Mouse (Mus musculus): Measurements from ENCODE around the gene Qars. TPM values are rescaled to one million over a fixed set of nuclear protein-coding genes. Genes with fewer than 3 reads are reported as not detected.
A peak's percentile ranks its signal among the peaks of the same experiment; 100 is the strongest.

The Qars gene
- total RNA-seq, 2 experiments from 2014 or later = 212 to 220 TPM

DNA sequence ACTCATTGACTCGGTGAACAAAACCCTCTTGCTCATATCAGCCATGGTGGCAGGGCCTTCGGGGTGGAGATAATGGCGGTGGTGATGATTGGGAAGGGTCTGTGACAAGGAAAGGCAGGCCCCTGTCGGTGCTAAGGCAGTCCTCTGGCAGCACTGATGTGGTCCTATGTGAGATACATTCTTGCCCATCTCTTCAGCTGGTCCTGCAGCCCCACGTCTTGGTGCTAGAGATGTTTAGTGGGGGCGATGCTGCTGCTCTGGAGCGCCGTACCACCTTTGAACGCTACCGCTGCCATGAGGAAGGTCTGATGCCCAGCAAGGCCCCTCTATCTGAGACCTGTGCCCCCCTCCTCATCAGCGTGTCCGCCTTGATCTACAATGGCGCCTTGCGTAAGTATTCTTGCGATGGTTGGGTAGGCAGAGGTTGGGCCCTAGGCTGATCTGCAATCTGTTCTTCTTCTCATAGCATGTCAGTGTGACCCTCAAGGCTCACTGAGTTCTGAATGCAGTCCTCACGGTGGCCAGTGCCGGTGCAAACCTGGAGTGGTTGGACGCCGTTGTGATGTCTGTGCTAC, 22.1 kb upstream of the Qars start:
- no peak for DNase-seq (ENCODE audit: low spot score in 2 of 2)

DNA sequence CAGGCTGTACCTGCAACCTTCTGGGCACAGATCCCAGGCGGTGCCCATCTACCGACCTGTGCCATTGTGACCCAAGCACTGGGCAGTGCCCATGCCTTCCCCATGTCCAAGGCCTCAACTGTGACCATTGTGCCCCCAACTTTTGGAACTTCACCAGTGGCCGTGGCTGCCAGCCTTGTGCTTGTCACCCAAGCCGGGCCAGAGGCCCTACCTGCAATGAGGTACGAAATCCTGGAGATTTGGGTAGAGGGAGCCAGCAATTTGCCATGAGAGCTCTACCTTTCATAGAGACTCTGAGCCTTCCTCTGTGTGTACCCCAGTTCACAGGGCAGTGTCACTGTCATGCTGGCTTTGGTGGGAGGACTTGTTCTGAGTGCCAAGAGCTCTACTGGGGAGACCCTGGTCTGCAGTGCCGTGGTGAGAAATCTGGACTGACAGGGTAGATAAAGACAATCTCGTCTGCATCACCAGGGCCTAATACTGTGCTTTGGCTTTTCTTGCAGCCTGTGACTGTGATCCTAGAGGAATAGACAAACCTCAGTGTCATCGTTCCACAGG, 20.5 kb upstream of the Qars start:
- DNase-seq (ENCODE audit: low spot score in 2 of 2) = no peak

DNA sequence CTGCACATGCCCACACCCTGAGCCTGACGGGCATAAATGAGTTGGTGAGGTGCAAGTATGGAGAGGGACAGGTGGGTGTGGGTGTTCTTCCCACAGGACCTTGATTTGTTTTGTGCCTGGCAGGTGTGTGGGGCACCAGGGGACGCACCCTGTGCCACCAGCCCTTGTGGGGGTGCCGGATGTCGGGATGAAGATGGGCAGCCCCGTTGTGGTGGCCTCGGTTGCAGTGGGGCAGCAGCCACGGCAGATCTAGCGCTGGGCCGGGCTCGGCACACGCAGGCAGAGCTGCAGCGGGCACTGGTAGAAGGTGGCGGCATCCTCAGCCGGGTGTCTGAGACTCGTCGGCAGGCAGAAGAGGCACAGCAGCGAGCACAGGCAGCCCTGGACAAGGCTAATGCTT, 19.1 kb upstream of the Qars start:
- no peak for DNase-seq (ENCODE audit: low spot score in 2 of 2)

DNA sequence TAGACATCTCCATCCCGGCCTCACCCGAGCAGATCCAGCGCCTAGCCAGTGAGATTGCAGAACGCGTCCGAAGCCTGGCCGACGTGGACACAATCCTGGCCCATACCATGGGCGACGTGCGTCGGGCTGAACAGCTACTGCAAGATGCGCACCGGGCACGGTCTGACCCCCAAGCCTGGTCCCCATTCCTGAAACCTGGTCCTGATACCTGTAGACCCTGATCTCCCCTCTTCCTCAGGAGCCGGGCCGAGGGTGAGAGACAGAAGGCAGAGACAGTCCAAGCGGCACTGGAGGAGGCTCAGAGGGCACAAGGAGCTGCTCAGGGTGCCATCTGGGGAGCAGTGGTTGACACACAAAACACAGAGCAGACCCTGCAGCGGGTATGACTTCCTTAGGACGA, 18.3 kb upstream of the Qars start:
- no peak for DNase-seq (ENCODE audit: low spot score in 2 of 2)

DNA sequence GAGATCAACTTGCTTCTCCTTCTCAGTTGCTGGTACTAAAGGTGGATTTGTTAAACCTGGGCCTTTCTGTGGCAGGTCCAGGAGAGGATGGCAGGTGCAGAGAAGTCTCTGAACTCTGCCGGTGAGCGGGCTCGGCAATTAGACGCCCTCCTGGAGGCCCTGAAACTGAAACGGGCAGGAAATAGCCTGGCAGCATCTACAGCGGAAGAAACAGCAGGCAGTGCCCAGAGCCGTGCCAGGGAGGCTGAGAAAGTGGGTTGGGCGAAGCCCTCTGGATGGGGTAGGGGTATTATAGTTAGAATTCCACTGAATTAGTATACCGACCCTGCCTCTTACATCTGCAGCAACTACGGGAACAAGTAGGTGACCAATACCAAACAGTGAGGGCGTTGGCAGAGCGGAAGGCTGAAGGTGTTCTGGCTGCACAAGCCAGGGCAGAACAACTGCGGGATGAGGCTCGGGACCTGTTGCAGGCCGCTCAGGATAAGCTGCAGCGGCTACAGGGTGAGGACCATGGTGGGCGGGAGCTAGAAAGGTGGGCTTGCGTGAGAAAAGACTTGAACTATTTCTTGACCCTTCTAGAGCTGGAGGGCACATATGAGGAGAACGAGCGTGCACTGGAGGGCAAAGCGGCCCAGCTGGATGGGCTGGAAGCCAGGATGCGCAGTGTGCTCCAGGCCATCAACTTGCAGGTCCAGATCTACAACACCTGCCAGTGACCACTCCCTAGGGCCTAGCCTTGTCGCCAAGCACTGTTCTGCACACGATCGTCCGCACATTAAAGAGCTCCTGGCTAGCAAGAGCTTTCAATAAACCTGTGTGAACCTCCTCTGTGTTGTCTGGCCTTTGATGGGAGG, 17.6 kb upstream of the Qars start:
- DNase-seq (ENCODE audit: low spot score in 2 of 2) = no peak

DNA sequence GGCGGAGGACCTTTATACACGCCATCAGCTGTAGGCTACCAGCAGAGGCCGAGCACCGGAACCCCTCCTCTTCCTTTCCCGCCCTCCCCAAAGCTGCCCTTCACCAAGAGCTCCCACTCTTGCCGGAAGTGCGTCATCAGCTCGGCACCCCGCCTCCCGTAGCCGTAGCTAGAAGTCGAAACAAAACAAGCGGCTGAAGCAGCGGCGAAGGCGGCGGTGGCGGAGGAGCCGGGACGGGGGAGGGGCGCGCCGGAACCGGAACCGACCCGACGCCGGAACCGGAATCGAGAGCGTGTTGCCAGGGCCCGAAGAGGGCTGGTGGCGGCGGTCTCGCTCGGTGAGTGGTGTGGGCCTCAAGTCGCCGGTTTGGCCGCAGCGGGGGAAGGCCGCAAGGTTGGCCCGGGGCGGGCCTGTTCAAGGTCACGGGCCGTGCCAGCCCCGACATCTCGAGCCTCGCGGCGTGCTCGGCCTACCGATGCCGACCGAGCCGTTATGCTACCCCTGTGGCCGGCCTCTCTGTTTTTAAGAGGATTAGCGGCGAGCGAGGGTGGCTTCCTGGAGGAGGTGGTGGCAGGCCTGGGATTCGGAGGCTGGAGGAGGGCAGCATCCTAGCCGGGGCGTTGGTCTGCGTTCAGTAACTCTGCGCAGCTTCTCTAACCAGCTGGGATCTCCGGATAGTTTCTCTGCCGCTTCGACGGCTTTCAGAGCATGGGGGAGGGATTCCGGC, 16.8 kb upstream of the Qars start, which contains the start of gene Usp19:
TSS of gene Usp19 (plus strand) at position 44 of the 727 bp plus-strand sequence.
- DNase-seq (ENCODE audit: low spot score in 2 of 2) = peak; percentile 82 to 87

DNA sequence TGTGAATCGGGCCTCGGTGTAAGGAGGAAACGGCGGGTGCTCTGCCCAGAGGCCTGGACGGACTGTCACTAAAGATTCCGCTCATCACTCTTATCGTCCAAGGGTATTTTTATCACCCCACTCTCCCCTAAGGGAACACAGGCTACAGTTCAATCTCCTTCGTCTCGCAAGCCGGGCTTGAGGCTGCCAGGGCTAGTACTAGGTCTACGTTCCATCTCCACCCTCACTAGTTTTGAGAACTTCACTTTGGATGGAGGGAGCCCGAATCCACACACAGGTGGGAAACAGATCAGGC, 16.3 kb upstream of the Qars start:
- DNase-seq (ENCODE audit: low spot score in 2 of 2) = no peak

DNA sequence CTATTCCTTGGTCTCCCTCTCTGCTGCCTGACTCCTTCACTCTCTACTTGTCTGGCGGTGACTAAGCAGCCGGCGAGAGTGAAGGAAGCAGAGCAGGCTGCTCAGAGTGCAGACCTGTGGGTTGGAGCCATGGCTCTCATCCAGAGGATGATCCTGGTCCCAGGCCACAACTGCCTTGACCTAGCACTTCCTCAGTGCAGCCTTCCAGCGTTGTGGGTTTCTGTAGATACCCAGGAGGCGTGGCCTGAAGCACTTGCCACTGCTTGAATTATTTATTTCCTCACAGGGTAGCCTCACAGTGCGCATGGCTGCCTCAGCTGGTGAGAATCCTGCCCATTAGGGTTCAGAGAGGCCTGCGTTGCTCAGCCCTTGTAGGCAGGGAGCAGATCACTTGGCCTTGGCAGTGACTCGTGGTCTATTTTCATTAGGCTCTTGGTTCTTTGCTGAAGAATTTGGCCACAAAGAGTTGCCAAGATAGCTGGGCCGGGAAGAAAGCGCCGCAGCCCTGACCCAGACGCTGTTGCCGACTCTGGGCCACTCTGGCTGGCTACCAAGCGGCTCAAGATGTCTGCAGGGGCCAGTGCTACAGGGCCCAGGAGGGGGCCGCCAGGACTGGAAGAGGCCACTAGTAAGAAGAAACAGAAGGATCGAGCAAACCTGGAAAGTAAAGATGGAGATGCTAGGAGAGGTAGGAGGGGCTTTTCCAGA, 15.3 kb upstream of the Qars start:
- DNase-seq (ENCODE audit: low spot score in 2 of 2) = peak in 1 of 2 experiments; percentile 50

DNA sequence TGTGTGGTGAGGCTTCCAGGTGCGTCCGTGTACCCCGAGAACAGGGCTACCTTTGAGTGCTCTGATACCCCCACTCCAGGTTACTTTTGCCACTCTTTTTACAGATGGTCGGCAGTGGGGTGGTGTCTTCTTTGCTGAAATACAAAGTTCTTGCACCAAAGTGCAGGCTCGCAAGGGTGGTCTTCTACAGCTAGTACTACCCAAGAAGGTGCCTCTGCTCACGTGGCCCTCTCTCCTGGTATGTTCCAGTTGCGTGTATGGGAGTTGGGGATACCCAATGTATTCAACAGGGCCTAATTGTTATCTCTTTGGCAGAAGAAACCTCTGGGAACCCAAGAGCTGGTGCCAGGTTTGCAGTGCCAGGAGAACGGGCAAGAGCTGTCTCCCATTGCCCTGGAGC, 14.3 kb upstream of the Qars start:
- no peak for DNase-seq (ENCODE audit: low spot score in 2 of 2)

DNA sequence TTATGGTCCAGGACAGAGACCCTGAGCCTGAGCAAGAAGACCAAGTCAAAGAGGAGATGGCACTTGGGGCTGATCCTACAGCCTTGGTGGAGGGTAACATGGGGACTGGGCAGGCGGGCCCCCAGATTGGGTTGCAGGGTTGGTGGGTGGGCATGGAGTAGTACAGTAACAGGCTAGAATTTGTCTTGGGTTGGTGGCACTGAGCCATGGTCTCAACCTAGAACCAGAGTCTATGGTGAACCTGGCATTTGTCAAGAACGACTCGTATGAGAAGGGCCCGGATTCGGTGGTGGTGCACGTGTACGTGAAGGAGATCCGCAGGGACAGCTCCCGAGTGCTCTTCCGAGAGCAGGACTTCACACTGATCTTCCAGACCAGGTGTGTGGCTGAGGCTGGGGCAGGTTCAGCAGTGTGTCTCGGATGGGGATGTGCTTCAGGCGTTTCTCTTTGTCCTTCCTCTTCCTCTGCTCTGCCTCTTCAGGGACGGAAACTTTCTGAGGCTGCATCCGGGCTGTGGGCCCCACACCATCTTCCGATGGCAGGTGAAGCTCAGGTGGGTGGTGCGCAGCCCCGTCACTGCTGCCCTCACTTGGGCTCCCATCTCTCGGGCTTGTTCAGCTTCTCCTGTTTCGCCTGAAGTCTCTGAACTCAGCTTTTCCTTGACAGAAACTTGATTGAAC, 13.2 kb upstream of the Qars start:
- DNase-seq (ENCODE audit: low spot score in 2 of 2) = no peak

DNA sequence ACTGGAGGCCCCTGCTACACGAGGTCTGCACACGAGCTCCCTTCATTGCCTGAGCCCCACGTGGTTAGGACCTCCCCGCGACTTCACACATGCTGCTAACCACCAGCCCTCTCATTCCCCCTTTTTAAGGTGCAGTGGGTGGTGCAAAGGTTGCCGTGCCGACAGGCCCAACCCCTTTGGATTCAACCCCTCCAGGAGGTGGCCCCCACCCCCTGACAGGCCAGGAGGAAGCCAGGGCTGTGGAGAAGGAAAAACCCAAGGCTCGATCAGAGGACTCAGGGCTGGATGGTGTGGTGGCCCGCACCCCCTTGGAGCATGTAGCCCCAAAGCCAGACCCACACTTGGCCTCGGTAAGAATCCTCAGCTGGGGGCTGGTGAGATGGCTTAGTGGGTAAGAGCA, 12.6 kb upstream of the Qars start:
- no peak for DNase-seq (ENCODE audit: low spot score in 2 of 2)

DNA sequence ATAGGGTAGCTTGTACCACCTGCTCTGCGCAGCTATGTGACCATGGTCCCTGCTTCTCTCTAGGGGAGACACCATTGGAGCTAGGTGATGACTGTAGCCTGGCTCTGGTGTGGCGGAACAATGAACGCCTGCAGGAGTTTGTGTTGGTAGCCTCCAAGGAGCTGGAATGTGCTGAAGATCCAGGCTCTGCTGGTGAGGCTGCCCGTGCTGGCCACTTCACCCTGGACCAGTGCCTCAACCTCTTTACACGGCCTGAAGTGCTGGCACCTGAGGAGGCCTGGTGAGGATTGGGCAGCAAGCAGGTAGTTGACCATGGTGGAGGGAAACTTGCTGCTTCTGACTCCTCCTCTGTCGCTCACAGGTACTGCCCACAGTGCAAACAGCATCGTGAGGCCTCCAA, 8.3 kb upstream of the Qars start:
- DNase-seq (ENCODE audit: low spot score in 2 of 2) = no peak

DNA sequence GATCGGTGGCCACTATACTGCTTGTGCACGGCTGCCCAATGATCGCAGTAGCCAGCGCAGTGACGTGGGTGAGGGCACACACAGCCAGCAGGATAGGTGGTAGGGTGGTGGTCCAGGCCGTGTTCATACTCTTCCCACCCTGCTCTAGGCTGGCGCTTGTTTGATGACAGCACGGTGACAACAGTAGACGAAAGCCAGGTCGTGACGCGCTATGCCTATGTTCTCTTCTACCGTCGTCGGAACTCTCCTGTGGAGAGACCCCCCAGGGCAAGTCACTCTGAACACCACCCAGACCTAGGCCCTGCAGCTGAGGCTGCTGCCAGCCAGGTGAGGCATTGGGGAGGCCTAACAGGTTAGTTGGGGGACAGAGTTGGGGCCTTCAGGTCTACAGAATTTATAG, 7.6 kb upstream of the Qars start:
- DNase-seq (ENCODE audit: low spot score in 2 of 2) = no peak

DNA sequence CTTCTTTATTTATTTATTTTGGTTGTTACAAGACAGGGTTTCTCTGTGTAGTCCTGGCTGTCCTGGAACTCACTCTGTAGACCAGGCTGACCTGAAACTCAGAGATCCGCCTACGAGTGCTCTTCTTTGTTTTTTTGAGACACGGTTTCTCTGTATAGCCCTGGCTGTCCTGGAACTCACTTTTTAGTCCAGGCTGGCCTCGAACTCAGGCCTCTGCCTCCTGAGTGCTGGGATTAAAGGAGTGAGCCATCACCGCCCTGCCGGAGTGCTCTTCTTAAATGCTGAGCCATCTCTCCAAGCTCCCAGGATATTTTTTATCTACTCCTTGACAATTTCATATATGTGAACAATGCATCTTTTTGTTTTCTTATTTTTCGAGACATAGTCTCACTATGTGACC, 605 bp upstream of the Qars start:
- DNase-seq (ENCODE audit: low spot score in 2 of 2) = no peak

DNA sequence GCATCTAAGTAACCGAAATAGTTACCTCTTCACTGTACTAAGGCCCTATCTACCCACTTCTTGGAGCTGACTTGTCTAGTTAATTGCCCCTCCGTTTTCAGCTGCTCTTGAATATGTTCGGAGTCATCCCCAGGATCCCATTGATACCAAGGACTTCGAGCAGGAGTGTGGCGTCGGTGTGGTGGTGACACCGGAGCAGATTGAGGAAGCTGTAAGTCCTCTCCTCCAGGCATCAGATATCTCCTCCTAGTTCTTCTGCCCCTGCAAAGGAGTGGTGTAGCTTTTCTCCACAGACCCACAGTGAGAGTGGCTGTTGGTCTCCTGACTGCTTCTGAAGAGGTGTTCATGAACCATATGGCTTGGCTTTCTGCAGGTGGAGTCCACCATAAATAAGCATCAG, 1.3 kb downstream of the Qars start:
- no peak for DNase-seq (ENCODE audit: low spot score in 2 of 2)

DNA sequence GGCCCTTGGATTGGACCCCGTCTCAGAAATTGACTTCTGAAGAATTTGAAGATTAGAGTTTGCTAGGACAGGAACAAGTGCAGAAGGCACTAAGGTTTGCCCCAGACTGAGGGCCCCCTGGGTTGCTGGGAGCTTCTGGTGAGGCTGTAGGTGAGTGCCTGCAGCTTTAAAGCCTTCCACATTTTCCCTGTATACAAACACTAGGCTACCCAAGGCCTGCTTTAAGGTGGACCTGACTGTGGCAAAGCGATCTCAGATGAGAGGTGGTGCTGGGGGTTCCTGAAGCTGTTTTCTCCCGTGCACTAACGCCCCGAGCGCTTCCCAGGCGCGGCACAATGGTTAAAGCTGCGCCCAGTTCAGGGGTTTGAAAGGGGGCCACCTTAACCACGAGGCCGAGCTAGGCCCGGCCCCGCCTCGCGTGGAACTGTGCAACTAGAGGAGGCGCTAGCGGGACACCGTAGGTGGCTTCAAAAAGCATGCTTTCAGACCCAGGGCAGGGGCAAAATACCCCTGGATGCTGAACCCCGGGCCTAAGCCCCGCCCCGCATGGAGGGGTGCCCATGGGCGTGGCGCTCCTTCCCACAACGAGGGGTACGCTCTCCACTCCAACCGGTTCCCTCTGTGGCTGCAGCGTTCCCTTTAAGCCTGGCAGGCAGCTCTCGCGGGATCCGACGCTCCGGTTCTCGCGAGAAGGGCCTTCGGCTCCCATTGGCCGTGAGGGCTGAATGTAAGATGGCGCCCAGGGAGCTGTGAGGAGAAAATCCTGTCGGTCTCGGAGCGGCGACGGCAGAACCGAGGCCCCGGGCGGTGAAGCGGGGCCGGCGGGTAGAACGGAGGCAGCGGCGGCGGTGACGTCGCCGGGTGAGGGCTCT, 9.1 kb downstream of the Qars start, which contains the start of gene Qrich1:
TSS of gene Qrich1 (plus strand) at position 427 of the 872 bp plus-strand sequence.
- peak; percentile 78 to 89 for DNase-seq (ENCODE audit: low spot score in 2 of 2)

DNA sequence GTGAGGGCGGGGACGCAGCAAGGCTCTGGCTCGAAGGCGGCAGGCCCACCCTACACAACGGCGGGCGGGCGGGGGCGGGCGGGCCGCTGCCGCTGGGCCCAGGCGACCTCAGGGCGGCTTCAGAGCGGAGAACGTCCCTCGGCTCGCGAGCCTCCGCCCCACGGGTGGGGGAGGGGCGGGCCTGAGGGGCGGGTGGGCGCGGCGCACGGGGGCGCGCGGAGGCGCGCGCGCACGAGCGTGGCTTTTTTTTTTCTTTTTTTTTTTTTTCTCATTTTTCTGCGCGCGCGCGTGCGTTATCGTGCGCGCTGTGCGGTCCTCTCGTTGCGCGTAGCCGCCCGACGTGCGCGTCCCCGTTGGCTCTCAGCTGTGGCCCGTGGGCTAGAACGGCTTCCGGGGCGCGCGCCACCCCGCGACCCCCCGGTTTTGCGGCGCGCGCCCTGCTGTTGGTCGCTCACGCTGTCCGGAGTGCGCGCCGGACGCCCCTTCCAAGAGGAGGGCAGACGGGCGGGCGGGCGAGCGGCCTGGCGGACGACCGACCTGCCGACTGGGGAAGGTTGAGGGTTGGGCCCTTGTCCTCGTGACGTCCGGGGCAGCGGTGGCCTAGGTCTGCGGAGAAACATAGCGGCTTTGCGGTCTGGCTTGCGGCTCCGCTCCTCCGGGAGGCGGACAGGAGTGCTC, 9.9 kb downstream of the Qars start:
- peak; percentile 46 to 78 for DNase-seq (ENCODE audit: low spot score in 2 of 2)

DNA sequence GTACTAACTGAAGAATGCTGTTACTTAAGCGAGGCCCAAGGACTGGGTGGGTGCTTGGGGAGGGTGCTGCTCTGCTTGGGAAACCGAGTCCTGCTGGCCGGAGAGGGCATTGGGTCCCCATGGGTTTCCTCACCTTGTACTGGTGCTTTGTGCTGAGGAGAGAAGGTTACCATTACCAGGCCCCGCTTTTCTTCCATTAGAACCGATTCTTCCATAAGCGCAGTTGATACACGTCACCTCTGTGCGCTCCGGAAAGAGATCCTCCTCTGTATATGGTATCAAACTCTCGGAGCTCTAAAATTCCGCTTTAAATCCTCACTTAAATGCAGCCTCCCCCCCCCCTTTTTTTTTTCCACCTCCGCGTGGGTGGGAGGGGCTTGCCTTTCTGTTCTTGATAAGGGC, 10.4 kb downstream of the Qars start:
- no peak for DNase-seq (ENCODE audit: low spot score in 2 of 2)

DNA sequence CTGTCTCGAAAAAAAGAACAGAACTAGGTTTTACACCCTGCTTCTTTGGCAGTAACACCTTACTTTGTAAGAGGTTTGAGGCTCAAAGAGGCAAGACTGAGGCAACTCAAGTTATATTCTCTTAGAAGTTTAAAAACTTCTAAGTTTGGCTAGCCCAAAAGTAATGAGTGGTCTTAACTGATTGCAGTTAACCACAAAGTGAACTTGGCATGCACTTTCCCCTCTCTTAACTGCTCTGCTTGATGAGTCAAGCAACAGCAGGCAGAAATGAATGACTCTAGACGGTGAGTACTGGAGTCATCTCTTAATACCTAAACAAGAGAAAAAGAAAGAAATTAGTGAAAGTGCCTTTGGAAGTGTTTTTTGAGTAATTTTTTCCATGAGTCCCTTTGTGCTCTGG, 14.1 kb downstream of the Qars start:
- no peak for DNase-seq (ENCODE audit: low spot score in 2 of 2)
